Mouse (Mus musculus) retina, adult 2 months (tissue): ENCODE data around the gene Gal3st2.
"Not testable (repeated sequence)": the region's sequence is repeated elsewhere in the genome, so short reads cannot be mapped to it uniquely, and the experiment has no call there.

Experiments used
- DNase-seq: peaks from one replicate; pipeline ENCODE4 v3.0.0-alpha.2; 2012; ENCODE audit warnings: low read depth, low spot score

Gal3st2 gene

DNA sequence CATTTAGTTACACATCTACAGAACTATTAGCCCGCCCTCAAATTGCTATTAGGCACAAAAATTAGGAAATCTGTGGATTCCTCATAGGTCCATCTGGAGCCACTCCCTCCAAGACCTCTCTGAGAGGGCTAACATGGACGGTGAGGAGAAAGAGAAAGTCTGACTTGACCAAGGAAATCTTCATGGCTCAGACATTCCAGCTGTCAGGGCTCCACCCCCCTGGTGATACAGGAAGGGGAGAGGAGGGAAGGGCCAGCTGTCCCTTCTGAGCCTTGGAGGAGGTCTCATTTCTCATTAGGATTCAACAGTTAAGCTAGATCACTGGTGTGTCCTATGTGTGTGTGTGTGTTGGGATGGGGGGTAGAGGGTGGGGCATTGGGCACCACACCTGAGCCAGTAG lies at the start of gene Gal3st2:
Gene Gal3st2 (plus strand): TSS at position 259 of the 400 bp plus-strand sequence.
- DNase-seq, result not testable (repeated sequence)

- DNase-seq, result no peak
These were observed 49.5 kb upstream of the Gal3st2 start for GRCm38 (mm10) chr1:93811495-93812039.

DNA sequence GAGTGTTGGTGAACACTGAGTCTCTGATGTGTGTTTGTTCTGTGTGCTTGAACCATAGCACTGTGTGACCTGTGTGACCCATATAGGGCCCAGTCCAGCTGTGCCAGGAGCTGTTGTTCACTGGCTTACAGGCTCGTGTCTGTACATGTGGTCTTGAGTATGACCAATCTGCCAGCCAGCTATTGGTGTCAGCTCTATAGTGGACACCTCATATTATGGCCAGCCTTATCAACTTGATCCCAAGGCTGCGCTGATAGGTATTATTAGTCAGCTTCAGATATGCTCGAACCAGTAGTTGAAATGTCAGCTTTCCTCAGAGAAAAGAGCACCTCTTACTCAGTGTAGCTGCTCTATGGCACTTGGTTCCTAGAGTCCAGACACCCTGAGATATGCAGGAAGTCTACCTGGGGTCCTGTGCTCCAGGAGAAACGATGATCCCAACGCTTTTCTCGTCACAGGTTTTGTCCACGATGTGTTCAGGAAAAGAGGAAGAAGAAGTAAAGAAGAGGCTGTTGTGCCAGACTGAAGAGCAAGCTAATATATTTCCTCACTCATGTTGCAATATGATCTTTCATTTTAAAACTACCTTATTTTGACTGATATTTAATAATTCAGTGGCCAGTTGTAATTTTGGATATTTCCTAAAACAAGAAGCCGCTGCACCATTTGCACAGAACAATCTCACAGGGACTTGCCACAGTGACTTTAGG lies 43.1 kb upstream of the Gal3st2 start:
- no peak for DNase-seq

- DNase-seq, result no peak
These were observed 42.4 kb upstream of the Gal3st2 start for GRCm38 (mm10) chr1:93818722-93819121.

DNA sequence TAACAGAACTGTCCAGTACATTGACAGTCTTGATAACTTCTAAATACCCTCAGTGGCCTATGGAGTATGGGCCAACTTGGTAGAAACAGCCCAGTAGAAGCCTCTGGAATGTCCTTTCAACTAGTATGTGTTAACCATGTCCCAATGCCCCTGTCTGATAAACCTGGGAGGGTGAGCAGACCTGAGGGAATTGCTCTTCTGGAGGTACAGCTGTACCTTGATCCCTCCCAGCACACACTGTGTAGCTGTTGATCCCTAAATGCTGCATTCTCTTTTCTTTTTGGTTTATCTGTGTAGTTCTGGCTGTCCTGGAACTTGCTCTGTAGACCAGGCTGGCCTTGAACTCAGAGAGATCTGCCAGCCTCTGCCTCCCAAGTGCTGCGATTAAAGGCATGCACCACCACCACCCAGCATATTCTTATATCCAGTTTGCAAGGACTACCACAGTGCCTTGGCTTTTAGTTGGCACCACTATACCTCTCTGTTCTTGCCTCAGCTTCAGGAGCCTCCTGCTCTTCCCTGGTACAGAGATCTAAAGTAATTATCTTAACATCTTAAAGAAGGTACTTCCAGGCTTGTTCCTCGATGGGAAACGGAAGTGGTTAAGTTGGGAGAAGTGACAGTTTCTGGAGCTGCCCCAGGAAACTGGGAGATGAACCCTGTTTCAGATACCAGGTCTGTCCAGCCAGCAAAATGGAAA lies 37.2 kb upstream of the Gal3st2 start:
- DNase-seq, result no peak

DNA sequence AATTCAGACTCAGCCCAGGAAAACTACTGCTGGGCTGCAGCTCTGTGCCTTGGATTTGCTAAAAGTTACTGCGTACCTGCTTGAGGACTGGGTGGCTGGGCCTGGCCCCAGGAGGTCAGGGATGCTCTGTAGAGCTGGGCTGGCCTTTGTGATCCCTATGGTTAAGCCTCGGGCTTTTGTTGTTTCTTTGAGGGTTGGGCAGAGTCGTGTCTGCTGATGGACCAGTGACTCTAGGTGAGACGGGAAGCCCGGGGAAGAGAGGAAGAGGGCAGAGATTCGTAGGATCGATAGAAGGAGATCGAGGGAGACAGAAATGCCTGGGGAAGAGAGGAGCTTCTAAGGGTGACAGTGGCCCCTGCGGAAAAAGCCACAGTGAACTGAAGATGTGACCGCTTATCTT lies 36.5 kb upstream of the Gal3st2 start, which contains the start of gene D2hgdh:
Gene D2hgdh (plus strand): TSS at position 301 of the 400 bp plus-strand sequence.
- DNase-seq, result no peak

- peak; percentile 90 for DNase-seq
These were observed 35.9 kb upstream of the Gal3st2 start for GRCm38 (mm10) chr1:93825105-93825674.

GRCm38 (mm10) chr1:93825771-93826539 lies 35.2 kb upstream of the Gal3st2 start:
- no peak for DNase-seq

DNA sequence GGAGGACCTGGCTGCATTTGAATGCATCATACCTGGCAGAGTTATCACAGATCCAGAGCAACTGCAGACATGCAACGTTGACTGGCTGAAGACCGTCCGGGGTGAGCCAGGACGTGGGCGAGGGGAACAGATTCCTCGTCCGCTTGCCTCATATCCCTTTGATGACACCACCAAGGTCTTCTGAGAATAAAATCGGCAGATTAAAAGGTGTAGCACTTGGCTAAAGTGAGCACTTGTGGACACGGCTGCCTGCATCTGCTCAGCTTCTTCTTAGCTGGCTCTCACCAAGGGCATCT lies 34.6 kb upstream of the Gal3st2 start:
- DNase-seq, result no peak

- not testable (repeated sequence) for DNase-seq
These were observed 28.2 kb upstream of the Gal3st2 start for GRCm38 (mm10) chr1:93832754-93833360.

- DNase-seq, result no peak
These were observed 26.4 kb upstream of the Gal3st2 start for GRCm38 (mm10) chr1:93834671-93835150.

GRCm38 (mm10) chr1:93835211-93835610 lies 25.9 kb upstream of the Gal3st2 start:
- no peak for DNase-seq

DNA sequence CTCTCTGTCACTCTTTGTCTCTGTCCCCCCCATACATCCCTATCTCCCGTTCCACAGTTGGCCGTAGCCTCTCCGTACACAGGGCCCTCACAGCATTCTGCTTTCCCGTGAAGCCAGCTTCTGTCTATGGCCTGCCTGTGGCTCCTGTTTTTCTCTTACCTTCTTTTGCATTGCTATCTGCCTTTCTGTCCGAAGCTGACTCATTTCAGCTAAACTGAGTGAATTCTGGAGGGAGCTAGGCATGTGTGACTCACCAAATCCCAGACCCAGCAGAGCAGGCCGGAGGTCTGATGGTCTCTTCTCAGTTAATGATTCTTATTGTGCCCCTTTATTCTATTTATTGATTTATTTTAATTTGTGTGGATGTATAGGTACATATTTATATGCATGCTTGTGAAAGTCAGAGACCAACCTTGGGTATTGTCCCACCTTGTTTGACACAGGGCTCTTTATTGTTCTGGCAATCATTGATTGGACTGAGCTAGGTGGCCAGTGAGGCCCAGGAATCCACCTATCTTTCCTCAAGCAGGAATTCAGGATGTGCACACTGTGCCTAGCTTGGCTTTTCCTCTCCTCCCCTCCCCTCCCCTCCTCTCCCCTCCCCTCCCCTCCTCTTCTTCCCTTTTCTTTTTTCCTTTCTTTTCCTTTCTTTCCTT lies 25.1 kb upstream of the Gal3st2 start:
- no peak for DNase-seq

GRCm38 (mm10) chr1:93836532-93836913 lies 24.6 kb upstream of the Gal3st2 start:
- DNase-seq, result no peak

DNA sequence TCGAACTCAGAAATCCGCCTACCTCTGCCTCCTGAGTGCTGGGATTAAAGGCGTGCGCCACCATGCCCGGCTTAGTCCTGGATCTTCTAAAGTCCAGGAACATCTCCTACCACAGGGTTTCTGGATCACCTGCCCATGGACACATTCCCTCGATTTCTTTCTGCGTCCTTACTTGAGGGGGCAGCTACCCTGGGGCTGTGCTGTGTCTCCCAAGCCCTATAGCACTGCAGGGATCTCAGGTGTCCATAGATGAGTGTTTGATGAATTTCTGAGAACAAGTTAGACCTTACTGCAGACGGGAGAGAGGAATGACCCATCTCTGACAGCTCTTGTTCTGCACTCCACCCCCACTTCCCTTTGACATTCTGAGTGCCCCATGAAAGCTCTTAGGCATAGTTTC lies 23.8 kb upstream of the Gal3st2 start:
- DNase-seq, result no peak

DNA sequence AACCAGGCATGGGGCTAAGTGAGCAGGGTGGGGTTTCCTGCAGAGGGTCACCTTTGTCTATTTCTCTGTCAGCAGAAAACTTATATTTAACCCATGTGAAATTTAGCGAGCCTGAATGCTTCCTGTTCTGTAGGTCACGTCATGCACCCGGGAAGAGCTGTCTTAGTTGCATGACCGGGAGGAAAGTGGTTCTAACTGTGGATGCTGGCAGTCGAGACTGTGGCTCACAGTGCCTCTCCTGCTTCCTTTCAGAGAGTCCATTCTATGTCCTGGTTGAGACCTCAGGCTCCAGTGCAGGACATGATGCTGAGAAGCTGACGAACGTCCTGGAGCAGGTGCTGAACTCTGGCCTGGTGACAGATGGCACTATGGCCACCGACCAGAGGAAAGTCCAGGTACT lies 22.5 kb upstream of the Gal3st2 start:
- DNase-seq, result not testable (repeated sequence)

- not testable (repeated sequence) for DNase-seq
These were observed 15.2 kb upstream of the Gal3st2 start for GRCm38 (mm10) chr1:93845766-93846366.

GRCm38 (mm10) chr1:93855790-93856189 lies 5.3 kb upstream of the Gal3st2 start:
- DNase-seq, result not testable (repeated sequence)

- DNase-seq, result no peak
These were observed 3.7 kb upstream of the Gal3st2 start for GRCm38 (mm10) chr1:93857370-93857769.

GRCm38 (mm10) chr1:93857991-93858390 lies 3.1 kb upstream of the Gal3st2 start:
- DNase-seq, result no peak
